Mouse (Mus musculus) liver, adult 2 months (tissue): ENCODE data around the gene 1700024G13Rik.

Experiments
- CTCF ChIP-seq: fragments of 200-500 bp; IDR thresholded peaks from 2 replicates; pipeline ENCODE4 v1.5.1; 2011; ENCODE audit warnings: low read depth, low read length, control low read depth
- POLR2A ChIP-seq: fragments of 200-500 bp; IDR thresholded peaks from 2 replicates; pipeline ENCODE4 v1.6.1; 2011; ENCODE audit warnings: low read length, control low read depth; ENCODE audit not compliant: insufficient read depth; ENCODE audit errors: extremely low read depth

DNA sequence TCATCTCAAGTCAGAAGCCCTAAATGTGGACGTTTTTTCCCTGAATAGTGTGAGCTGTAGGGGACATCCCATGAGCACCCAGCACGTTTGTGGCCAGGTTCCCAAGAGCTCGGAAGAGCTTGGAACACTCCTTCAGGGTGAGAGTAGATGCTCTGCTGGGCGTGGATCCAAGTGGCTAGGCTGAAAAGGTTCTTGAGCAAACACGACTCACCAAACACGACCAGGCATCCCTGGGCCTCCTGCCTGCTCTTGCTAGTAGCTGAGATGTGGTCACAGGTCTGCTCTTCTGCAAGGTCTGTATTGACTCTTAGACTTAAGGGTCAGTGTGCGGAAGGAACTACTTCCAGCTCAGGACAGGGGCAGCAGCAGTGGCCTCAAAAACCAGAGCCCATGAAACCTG, 18.4 kb downstream of the 1700024G13Rik start:
- TF ChIP-seq CTCF (no peak), POLR2A (no peak)
